ENCODE assay signal across 25 mouse cellular contexts in genomic region chr8:70086151-70086550, GRCm38 (mm10). TPM values are rescaled to one million over a fixed set of nuclear protein-coding genes. Genes with fewer than 3 reads are reported as not detected.
"Had no signal": no experiment of that assay in that cellular context is flagged by ENCODE, and none has a peak within 500 bp of the region (broad histone marks: within the 10 kb centered on the region; RNA-seq: fewer than 3 reads in every experiment).

No protein-coding gene starts in this region.

- H3K9me3 ChIP-seq: embryonic facial prominence, embryonic 10.5 days; embryonic facial prominence, embryonic 12.5 days; embryonic facial prominence, embryonic 13.5 days; embryonic facial prominence, embryonic 15.5 days; forebrain, embryonic 10.5 days; forebrain, embryonic 12.5 days; forebrain, embryonic 13.5 days; forebrain, embryonic 15.5 days had no signal

- H3K27ac ChIP-seq: embryonic facial prominence, embryonic 10.5 days; embryonic facial prominence, embryonic 12.5 days; embryonic facial prominence, embryonic 13.5 days; embryonic facial prominence, embryonic 15.5 days; forebrain, embryonic 10.5 days; forebrain, embryonic 12.5 days; forebrain, embryonic 13.5 days; forebrain, embryonic 15.5 days; gastrocnemius, adult 2 months; heart, adult 2 months had no signal

- ATAC-seq: forebrain, embryonic 13.5 days; forebrain, embryonic 14.5 days; forebrain, embryonic 15.5 days; forebrain, embryonic 16.5 days; forebrain, postnatal 0 days had no signal

- H3K36me3 ChIP-seq: embryonic facial prominence, embryonic 10.5 days; embryonic facial prominence, embryonic 12.5 days; embryonic facial prominence, embryonic 13.5 days; embryonic facial prominence, embryonic 15.5 days; forebrain, embryonic 10.5 days; forebrain, embryonic 12.5 days; forebrain, embryonic 15.5 days had no signal

- H3K9ac ChIP-seq: embryonic facial prominence, embryonic 12.5 days; embryonic facial prominence, embryonic 13.5 days; embryonic facial prominence, embryonic 15.5 days; forebrain, embryonic 12.5 days; forebrain, embryonic 13.5 days; forebrain, embryonic 15.5 days; forebrain, postnatal 0 days had no signal

- DNase-seq: cerebellum, adult 8-10 months; cerebellum, adult 9-11 months; cerebellum, postnatal 14 days; cerebellum, postnatal 36 days; embryo, embryonic 11 days; forebrain, postnatal 0 days; gastrocnemius, adult 2 months; gastrocnemius, postnatal 10 days; gastrocnemius, postnatal 14 days; gastrocnemius, postnatal 25 days; gastrocnemius, postnatal 36 days; heart, adult 11 months; heart, adult 18-20 months; heart, adult 2 months had no signal

- H3K4me3 ChIP-seq: embryonic facial prominence, embryonic 12.5 days; embryonic facial prominence, embryonic 13.5 days; embryonic facial prominence, embryonic 15.5 days; erythroblast, embryonic 14.5 days; forebrain, embryonic 10.5 days; forebrain, embryonic 13.5 days; forebrain, embryonic 15.5 days; gastrocnemius, adult 2 months; heart, adult 2 months had no signal

- H3K4me2 ChIP-seq: embryonic facial prominence, embryonic 12.5 days; embryonic facial prominence, embryonic 13.5 days; embryonic facial prominence, embryonic 15.5 days; forebrain, embryonic 12.5 days; forebrain, embryonic 13.5 days; forebrain, embryonic 15.5 days had no signal

RNA-seq across cellular contexts. Expression of gene Hapln4, which starts 2.9 kb away (rescaled TPM):
- polyA plus RNA-seq: erythroblast, embryonic 14.5 days had no signal

RNA-seq across cellular contexts. Expression of gene Tm6sf2, which starts 13.4 kb away (rescaled TPM):
- polyA plus RNA-seq: erythroblast, embryonic 14.5 days had no signal

RNA-seq across cellular contexts. Expression of gene Ncan, which starts 34.5 kb away (rescaled TPM):
- polyA plus RNA-seq: erythroblast, embryonic 14.5 days had no signal
